Mouse (Mus musculus): ENCODE results near the gene Sema3b. TPM values are rescaled to one million over a fixed set of nuclear protein-coding genes. Genes with fewer than 3 reads are reported as not detected.
"Not testable (repeated sequence)": the region's sequence is repeated elsewhere in the genome, so short reads cannot be mapped to it uniquely, and the experiment has no call there.

The Sema3b gene
- polyA plus RNA-seq, 1 experiment from 2014 or later, result 9.0 TPM

- Histone ChIP-seq H3K4me1 (replicated peaks) (peaks cover 59% of the 10 kb centered on the region), H3K36me3 (peaks cover 63% of the 10 kb centered on the region)
Measured at GRCm38 (mm10) chr9:107570016-107570415, 39.0 kb downstream of the Sema3b start.

GRCm38 (mm10) chr9:107569270-107569669 is 39.8 kb downstream of the Sema3b start:
- Histone ChIP-seq H3K27me3 (no peaks in the 10 kb centered on the region), H3K4me1 (replicated peaks) (peaks cover 62% of the 10 kb centered on the region), H3K36me3 (peaks cover 63% of the 10 kb centered on the region), H3K4me2 (peak overlapping the region; percentile 96), H3K4me3 (peak overlapping the region; percentile 85), H3K9me3 (no peaks in the 10 kb centered on the region), H3K27ac (replicated peaks) (peak overlapping the region; percentile 84), H3K9ac (peak overlapping the region; percentile 92)
- peak; percentile 33 for ATAC-seq (ENCODE audit: low read depth)
- WGBS, result under 1% methylated on average over 20 of the region's 23 CpGs

More at GRCm38 (mm10) chr9:107570016-107570415, 39.0 kb downstream of the Sema3b start:
- no peaks in the 10 kb centered on the region for H3K9me3 ChIP-seq
- no peak for ATAC-seq (ENCODE audit: low read depth)
- peak overlapping the region; percentile 84 for H3K27ac ChIP-seq (replicated peaks)
- no peaks in the 10 kb centered on the region for H3K27me3 ChIP-seq
- H3K4me3 ChIP-seq, result peak overlapping the region; percentile 85
- H3K4me2 ChIP-seq, result peak overlapping the region; percentile 96
- WGBS, result 54% methylated on average over 13 of the region's 13 CpGs
- H3K9ac ChIP-seq, result peak overlapping the region; percentile 92

GRCm38 (mm10) chr9:107568331-107569261 is 40.4 kb downstream of the Sema3b start:
- Histone ChIP-seq H3K4me1 (replicated peaks) (peaks cover 68% of the 10 kb centered on the region), H3K27ac (replicated peaks) (peak overlapping the region; percentile 84), H3K27me3 (no peaks in the 10 kb centered on the region), H3K36me3 (peaks cover 58% of the 10 kb centered on the region), H3K9ac (peak overlapping the region; percentile 92), H3K4me3 (peak overlapping the region; percentile 85), H3K4me2 (peak overlapping the region; percentile 96), H3K9me3 (no peaks in the 10 kb centered on the region)
- ATAC-seq (ENCODE audit: low read depth), result peak; percentile 92
- under 1% methylated on average over 41 of the region's 41 CpGs for WGBS

GRCm38 (mm10) chr9:107567702-107568319 is 41.2 kb downstream of the Sema3b start, which contains the start of gene Hyal2:
Gene Hyal2, plus strand, starts transcription at chr9:107567945.
- Histone ChIP-seq H3K27me3 (no peaks in the 10 kb centered on the region), H3K27ac (replicated peaks) (peak within 1 kb of the TSS; percentile 84), H3K36me3 (peaks cover 51% of the 10 kb centered on the region), H3K4me3 (peak within 1 kb of the TSS; percentile 85), H3K4me2 (peak within 1 kb of the TSS; percentile 96), H3K4me1 (replicated peaks) (peaks cover 71% of the 10 kb centered on the region), H3K9me3 (no peaks in the 10 kb centered on the region), H3K9ac (peak within 1 kb of the TSS; percentile 92)
- ATAC-seq (ENCODE audit: low read depth), result no peak
- 8% methylated on average over 18 of the region's 18 CpGs for WGBS

GRCm38 (mm10) chr9:107566855-107567254 is 42.2 kb downstream of the Sema3b start:
- peaks cover 47% of the 10 kb centered on the region for H3K36me3 ChIP-seq
- peak overlapping the region; percentile 96; the same call in 1 of the 2 replicates for H3K4me2 ChIP-seq
- no peak overlapping the region for H3K4me3 ChIP-seq
- H3K9ac ChIP-seq, result no peak overlapping the region
- no peaks in the 10 kb centered on the region for H3K9me3 ChIP-seq
- H3K4me1 ChIP-seq (replicated peaks), result peaks cover 69% of the 10 kb centered on the region
- no peaks in the 10 kb centered on the region for H3K27me3 ChIP-seq
- WGBS, result 64% methylated on average over 3 of the region's 3 CpGs
- ATAC-seq (ENCODE audit: low read depth), result no peak
- H3K27ac ChIP-seq (replicated peaks), result peak overlapping the region; percentile 84; the same call in 1 of the 2 replicates

- H3K27ac ChIP-seq (replicated peaks), result peak overlapping the region; percentile 63; the same call in 1 of the 2 replicates
- 0 out of 2 replicates have a peak overlapping the region, but pooled peaks have one; percentile 26 for H3K9ac ChIP-seq
- peaks cover 47% of the 10 kb centered on the region for H3K36me3 ChIP-seq
- 0 out of 2 replicates have a peak overlapping the region, but pooled peaks have one; percentile 9 for H3K4me3 ChIP-seq
- 60% methylated on average over 15 of the region's 15 CpGs for WGBS
- peaks cover 63% of the 10 kb centered on the region for H3K4me1 ChIP-seq (replicated peaks)
- no peak for ATAC-seq (ENCODE audit: low read depth)
- H3K27me3 ChIP-seq, result no peaks in the 10 kb centered on the region
- H3K9me3 ChIP-seq, result no peaks in the 10 kb centered on the region
- H3K4me2 ChIP-seq, result peak overlapping the region; percentile 27
Measured at GRCm38 (mm10) chr9:107566041-107566709, 42.9 kb downstream of the Sema3b start.

GRCm38 (mm10) chr9:107565556-107565955 is 43.5 kb downstream of the Sema3b start:
- H3K27me3 ChIP-seq; H3K9ac ChIP-seq; H3K4me3 ChIP-seq; H3K9me3 ChIP-seq; ATAC-seq (ENCODE audit: low read depth): not testable (repeated sequence)
- peaks cover 47% of the 10 kb centered on the region for H3K36me3 ChIP-seq
- H3K4me2 ChIP-seq, result peak overlapping the region; percentile 78
- 42% methylated on average over 5 of the region's 5 CpGs for whole genome bisulfite sequencing
- H3K27ac ChIP-seq (replicated peaks), result peak overlapping the region; percentile 23; the same call in 1 of the 2 replicates
- peaks cover 56% of the 10 kb centered on the region for H3K4me1 ChIP-seq (replicated peaks)

GRCm38 (mm10) chr9:107563029-107563581 is 45.9 kb downstream of the Sema3b start, which contains the start of gene Tusc2:
Gene Tusc2, plus strand, starts transcription at chr9:107563255.
- Histone ChIP-seq H3K27ac (replicated peaks) (peak within 1 kb of the TSS; percentile 80), H3K9ac (peak within 1 kb of the TSS; percentile 95), H3K4me1 (replicated peaks) (peaks cover 43% of the 10 kb centered on the region), H3K27me3 (no peaks in the 10 kb centered on the region), H3K9me3 (no peaks in the 10 kb centered on the region), H3K4me3 (peak within 1 kb of the TSS; percentile 97), H3K4me2 (peak within 1 kb of the TSS; percentile 78), H3K36me3 (peaks cover 69% of the 10 kb centered on the region)
- ATAC-seq (ENCODE audit: low read depth), result peak; percentile 94
- WGBS, result under 1% methylated on average over 46 of the region's 46 CpGs

- WGBS, result 84% methylated on average over 3 of the region's 3 CpGs
- Histone ChIP-seq H3K4me3 (no peak overlapping the region), H3K9me3 (no peaks in the 10 kb centered on the region), H3K9ac (peak overlapping the region; percentile 85), H3K27ac (replicated peaks) (no peak overlapping the region), H3K36me3 (peaks cover 44% of the 10 kb centered on the region), H3K27me3 (peaks cover 18% of the 10 kb centered on the region), H3K4me2 (peak overlapping the region; percentile 97), H3K4me1 (replicated peaks) (peaks cover 45% of the 10 kb centered on the region)
- no peak for ATAC-seq (ENCODE audit: low read depth)
Measured at GRCm38 (mm10) chr9:107556346-107556745, 52.7 kb downstream of the Sema3b start.

GRCm38 (mm10) chr9:107555701-107556100 is 53.3 kb downstream of the Sema3b start:
- peak overlapping the region; percentile 85 for H3K9ac ChIP-seq
- peaks cover 52% of the 10 kb centered on the region for H3K4me1 ChIP-seq (replicated peaks)
- no peak for ATAC-seq (ENCODE audit: low read depth)
- WGBS, result 55% methylated on average over 2 of the region's 2 CpGs
- peak overlapping the region; percentile 80 for H3K4me3 ChIP-seq
- H3K36me3 ChIP-seq, result peaks cover 38% of the 10 kb centered on the region
- H3K4me2 ChIP-seq, result peak overlapping the region; percentile 97
- H3K9me3 ChIP-seq, result no peaks in the 10 kb centered on the region
- no peak overlapping the region for H3K27ac ChIP-seq (replicated peaks)
- H3K27me3 ChIP-seq, result peaks cover 25% of the 10 kb centered on the region

GRCm38 (mm10) chr9:107555031-107555457 is 54.0 kb downstream of the Sema3b start:
- Histone ChIP-seq H3K9ac (peak overlapping the region; percentile 85), H3K4me1 (replicated peaks) (peaks cover 54% of the 10 kb centered on the region), H3K27ac (replicated peaks) (peak overlapping the region; percentile 93), H3K9me3 (no peaks in the 10 kb centered on the region), H3K27me3 (peaks cover 31% of the 10 kb centered on the region), H3K4me2 (peak overlapping the region; percentile 97), H3K4me3 (peak overlapping the region; percentile 80), H3K36me3 (peaks cover 31% of the 10 kb centered on the region)
- ATAC-seq (ENCODE audit: low read depth), result peak; percentile 55
- WGBS, result under 1% methylated on average over 23 of the region's 23 CpGs

Data from neural tube, embryonic 13.5 days (tissue).